Mouse (Mus musculus): ENCODE data around the gene Clptm1.

Gene Clptm1

DNA sequence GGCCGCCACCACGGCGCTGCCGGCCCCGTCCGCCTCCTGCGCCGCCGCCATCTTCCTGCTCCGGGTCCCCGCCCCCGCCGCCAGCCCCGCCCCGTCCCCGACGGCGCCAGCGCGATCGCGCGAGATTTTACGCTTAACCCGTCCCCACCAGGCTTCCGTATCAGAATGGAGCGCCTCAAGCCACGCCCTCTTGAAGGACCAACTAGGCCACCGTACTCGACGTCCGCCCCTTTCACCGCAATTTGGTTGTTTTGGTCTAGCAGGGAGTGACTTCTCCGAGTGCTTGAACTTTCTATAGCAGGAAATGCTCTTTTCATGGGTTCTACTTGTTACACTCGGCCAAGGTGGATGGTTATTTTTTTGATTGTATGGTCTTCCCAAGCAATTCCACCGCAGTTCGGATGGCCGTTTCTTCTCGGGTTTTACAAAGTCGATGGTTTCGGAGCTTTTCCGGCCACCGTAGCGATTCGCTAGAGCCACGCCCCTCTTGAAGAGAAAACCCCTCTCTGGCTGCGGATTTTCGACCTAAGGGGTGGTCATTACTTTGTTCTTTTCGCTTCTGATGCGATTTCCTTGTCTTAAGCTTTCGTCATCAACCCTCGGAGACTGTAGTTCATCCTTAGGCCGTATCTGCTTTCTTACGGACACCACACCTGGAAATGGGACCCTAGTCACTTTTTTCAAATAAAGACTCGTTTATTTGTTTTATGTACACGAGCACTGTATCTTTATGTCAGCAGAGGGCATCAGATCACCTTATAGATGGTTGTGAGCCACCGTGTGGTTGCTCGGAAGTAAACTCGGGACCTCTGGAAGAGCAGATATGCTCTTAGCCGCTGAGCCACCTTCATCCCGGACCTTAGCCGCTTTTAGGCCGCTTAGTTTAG, at the start of gene Clptm1:
Clptm1 (minus strand) TSS at position 79 of the 887 bp plus-strand sequence.
- peak; percentile 92 to 98 for DNase-seq (ENCODE audit: low spot score in 2 of 2)

DNA sequence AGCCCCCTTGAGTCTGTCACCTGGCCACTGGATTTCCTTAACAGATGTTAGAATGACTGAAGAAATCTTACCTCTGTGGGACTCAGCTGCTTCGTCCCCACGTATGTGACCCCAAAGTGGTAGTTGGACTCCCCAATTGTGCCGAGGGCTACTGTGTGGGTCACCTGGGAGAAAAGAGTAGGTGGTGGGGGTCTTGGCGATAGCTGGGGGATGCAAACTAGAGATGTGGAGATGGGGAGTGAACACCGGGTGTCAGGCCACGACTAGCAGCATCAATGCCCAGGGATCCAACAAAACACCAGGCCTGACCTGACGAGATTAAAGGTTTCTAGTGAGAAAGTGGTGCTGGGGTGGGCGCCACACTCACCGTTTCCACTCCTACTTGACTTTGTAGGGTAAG, 48.8 kb upstream of the Clptm1 start:
- no peak for DNase-seq (ENCODE audit: low spot score in 2 of 2)

DNA sequence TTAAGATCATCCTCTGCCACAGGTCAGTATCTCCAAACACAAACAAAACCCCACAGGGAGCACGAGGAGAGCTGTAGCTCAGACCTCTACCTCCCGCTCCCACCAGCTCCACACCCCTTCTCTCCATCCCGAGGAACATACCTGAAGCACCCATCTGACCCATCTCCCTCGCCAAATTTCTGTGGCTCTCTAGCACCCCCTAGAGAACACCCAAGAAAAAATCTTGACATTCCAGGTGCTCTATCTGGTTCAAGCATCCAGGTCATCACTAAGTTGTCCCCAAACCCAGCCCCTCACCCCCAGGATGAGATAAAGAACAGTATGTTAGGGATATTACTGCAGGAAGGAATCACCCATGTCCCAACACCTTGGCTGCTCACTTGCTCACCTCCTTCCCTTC, 48.4 kb upstream of the Clptm1 start:
- DNase-seq (ENCODE audit: low spot score in 2 of 2) = no peak

- DNase-seq (ENCODE audit: low spot score in 2 of 2) = no peak
Measured at GRCm38 (mm10) chr7:19712414-19712813, 47.6 kb upstream of the Clptm1 start.

DNA sequence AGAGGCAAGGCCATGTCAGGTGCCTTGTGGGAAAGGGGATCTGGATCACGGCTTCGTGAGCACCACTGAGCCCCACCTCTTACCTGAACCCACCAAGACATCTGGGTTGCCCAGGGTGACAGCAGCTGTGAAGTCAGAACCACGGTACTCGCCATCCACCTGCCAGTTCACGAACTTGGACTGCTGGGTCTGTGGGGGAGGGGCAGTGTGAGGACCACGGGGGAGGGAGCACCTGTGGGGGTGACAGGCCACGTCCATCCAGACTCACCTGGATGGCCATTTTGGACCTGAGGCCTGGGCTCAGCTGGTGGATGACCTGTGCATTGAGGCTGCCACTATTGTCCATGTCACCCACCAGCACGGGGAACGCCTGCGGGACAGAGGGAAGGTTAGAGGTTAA, 45.8 kb upstream of the Clptm1 start:
- no peak for DNase-seq (ENCODE audit: low spot score in 2 of 2)

DNA sequence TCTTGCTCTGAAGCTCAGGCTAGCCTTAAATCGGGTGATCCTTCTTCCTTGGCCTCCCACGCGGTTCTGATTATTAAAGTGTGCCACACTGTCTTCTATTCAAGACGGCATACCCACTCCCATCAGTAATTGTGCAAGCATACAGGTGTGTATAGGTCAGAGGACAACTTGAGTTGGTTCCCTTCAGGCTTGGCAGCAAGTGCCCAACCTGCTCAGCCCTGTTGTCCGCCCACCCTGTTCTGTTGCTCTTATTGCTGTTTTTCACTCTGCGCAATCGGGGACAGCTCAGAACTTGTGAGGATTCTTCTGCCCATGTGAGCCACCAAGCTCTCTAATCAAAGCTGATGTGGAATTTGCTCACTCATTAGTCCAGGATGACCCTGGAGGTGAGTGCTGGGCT, 40.4 kb upstream of the Clptm1 start:
- DNase-seq (ENCODE audit: low spot score in 2 of 2) = no peak

DNA sequence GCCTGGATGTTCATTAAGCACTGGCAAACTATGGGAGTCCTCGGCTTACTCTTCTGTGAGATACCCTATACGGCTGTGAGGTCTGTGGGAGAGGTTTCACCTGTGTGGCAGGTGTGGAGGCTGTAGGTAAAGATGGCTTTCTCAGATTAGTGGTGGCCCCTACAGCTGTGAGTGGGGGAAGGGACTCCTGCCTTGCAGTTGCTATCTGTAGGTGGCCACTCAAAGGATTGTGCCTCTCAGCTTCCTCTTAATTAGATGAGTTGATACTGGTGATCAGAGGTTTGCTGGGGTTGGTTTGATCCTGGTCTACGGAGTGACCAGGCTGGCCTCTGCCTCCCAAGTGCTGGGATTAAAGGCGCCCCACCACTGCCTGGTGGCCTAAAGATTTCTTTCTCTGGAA, 39.6 kb upstream of the Clptm1 start:
- DNase-seq (ENCODE audit: low spot score in 2 of 2) = no peak

DNA sequence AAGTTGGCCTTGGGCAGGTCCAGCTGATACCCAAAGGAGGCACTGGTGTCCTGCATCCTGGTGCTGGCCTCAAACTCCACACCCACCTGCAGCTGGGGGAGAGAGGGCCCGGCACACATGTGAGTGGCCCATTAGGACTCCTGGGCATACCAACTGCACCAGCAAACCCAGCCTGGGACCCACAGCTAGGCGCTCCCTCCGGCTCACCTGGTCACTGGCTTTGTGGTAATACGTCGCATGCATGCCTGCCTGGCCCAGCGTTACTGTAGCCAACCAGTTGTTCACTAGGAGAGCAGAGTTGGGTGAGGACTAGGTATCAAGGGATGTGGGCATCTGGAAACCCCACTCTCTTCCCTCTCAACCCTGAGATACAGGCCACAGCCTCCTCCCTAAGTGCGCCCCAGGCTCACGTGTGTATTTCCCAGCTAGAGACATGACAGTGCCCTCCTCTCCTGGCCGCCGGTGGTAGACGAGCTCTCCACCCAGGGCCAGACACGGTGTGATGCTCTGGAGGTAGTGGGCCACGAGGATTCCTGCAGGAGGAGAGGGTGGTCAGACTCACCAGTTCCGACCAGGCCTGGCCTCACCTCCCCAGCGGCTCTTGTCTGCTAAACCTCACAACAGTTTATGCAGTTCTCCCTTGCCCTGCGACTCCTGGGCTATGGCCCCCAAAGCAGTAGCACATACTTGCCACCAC, 38.2 kb upstream of the Clptm1 start:
- no peak for DNase-seq (ENCODE audit: low spot score in 2 of 2)

GRCm38 (mm10) chr7:19701069-19701761, 36.4 kb upstream of the Clptm1 start:
- DNase-seq (ENCODE audit: low spot score in 2 of 2) = peak in 1 of 2 experiments; percentile 69

DNA sequence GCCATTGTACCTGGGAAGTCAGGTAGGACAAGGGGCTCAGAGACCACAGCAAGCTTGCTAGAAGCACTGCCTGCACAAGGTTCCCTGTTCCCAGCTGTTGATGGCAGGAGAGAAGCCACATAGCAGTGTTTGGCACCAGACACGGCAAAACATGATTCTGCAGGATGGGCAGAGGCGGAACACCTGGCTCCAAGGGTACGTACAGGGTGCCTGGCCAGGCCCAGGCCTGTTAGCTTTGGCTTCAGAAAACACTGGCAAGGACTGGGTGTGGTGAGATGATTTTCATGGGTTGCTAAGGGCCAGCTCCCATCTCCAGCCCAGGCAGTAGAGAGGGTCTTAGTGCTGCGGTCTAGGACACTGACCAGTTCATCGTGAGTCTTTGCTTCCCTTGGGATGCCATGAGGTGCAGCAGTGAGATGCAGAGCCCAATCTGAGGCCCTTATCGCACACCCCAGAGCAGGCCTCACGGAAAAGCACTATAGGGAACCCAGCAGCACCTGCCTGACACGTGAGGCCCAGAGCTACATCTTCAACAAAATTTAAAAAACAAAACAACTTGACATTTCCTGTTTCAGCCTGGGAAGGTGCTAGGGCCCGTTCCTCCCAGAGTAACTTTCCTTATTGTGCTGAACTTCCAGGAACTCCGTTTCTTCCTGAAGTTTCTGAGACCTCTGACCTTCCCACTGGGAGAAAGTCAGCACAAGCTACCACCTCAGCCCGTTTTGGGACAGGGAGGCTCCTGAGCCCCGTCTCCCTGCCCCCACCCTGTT, 35.7 kb upstream of the Clptm1 start:
- DNase-seq (ENCODE audit: low spot score in 2 of 2) = no peak

DNA sequence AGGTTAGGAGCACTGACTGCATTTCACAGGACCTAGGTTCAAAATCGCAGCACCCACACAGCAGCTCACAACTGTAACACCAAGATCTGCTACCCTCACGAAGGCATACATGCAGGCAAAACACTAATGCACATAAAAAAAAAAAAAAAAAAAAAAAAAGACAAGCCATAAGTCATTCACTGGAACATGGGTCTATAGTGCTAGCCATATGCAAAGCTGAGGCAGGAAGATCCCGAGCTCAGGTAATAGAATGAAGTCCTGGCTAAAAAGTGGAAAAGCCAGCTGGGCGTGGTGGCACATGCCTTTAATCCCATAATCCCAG, 35.0 kb upstream of the Clptm1 start:
- no peak for DNase-seq (ENCODE audit: low spot score in 2 of 2)

DNA sequence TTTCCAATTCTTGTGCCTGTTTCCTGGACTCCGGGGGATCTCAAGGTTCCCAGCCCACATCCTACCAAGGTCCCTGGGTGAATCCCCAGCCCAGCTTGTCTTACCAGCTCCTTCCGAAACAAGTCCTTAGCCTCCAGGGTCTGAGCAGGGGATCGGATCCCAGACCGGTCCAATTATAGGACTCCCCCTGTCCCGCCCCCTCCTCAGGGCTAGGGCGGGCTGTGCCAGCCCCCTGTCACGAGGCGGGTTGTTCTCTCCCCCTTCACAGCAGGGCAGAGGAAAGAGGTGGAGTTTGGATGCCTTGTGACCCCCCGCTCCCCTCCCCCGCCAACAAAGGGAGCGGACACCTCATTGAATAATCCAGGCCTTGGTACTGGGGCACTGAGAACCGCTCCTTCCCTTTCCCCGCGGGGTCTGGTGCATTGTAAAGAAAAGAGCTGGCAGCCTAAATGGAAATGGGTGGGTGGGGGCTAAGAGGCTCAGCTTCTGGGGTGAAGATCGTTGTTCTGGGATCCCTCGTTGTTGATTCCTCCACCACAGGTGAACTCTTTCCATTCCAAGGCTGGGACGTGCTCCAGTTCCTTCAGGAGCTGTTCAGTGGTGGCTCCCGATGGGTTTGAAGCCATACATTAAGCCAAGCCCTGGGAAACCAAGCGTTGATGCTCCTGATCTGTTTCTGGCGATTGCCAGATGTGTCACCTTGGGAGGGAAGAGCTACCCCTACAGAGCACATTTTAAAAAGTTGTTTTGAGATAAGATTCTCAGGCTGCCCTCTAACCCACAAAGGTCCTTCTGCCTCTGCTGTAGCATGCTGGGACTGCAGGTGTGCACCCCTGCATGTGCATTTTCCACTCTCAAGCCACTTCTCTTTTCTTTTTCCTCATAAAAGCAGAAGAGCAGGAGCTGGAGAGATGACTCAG, 34.3 kb upstream of the Clptm1 start, which contains the start of gene Apoe:
Apoe (minus strand) TSS at position 282 of the 920 bp plus-strand sequence.
- peak in 1 of 2 experiments; percentile 67 for DNase-seq (ENCODE audit: low spot score in 2 of 2)

- DNase-seq (ENCODE audit: low spot score in 2 of 2) = no peak
Measured at GRCm38 (mm10) chr7:19697949-19698906, 33.4 kb upstream of the Clptm1 start.

GRCm38 (mm10) chr7:19696336-19696873, 31.6 kb upstream of the Clptm1 start:
- DNase-seq (ENCODE audit: low spot score in 2 of 2) = no peak

GRCm38 (mm10) chr7:19695881-19696280, 31.0 kb upstream of the Clptm1 start:
- no peak for DNase-seq (ENCODE audit: low spot score in 2 of 2)

GRCm38 (mm10) chr7:19695213-19695594, 30.4 kb upstream of the Clptm1 start:
- no peak for DNase-seq (ENCODE audit: low spot score in 2 of 2)

DNA sequence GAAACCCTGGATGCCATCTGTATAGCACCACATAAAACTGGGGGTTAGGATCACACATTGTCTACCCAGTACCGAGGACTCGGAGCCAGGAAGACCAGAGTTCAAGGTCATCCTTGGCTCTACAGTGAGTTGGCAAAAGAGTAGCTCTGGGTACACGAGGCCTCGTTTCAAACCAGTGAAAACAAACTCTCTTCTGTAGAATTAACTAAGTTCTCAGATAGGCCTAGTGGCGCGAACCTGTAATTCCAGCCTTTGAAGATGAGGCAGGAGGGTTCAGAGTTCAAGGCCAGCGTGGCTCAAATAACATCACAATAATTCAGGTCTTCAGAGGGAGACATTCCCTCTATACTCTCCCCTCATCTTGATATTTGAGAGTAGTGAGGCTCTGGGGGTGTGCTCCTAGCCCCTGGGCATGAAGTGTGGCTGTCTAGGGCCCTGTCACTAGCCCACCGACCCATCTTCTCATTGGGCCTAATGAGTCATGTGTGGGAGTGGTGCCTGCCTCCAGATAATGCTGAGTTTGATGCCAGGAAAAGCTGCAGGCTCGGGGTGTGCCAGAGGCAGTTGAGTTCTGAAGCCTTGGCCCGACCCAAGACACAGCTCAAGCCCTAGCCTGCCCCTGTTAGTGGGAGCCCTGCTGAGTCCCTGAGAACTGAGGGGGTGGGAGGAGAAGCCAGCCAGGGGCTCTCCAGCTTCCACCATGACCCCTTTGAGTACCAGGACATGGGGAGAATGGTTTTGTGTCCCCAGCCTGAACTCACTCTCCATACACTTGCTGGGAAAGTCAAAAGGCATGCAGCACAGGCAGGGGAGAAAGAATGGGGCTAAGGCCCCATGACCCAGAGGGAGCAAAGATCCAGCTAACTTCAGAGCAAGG, 29.7 kb upstream of the Clptm1 start:
- DNase-seq (ENCODE audit: low spot score in 2 of 2) = no peak

GRCm38 (mm10) chr7:19693421-19693820, 28.6 kb upstream of the Clptm1 start:
- peak in 1 of 2 experiments; percentile 60 for DNase-seq (ENCODE audit: low spot score in 2 of 2)
